Mouse (Mus musculus) hindbrain, embryonic 10.5 days (tissue): ENCODE results near the gene Gm20767. TPM values are rescaled to one million over a fixed set of nuclear protein-coding genes. Genes with fewer than 3 reads are reported as not detected.
"Not testable (repeated sequence)": the region's sequence is repeated elsewhere in the genome, so short reads cannot be mapped to it uniquely, and the experiment has no call there.

ENCODE experiments used
- DNase-seq: peaks from one replicate; pipeline ENCODE4 v3.0.0-alpha.2; 2017; ENCODE audit warnings: low spot score
- H3K27ac ChIP-seq: fragments of 300-500 bp; sonication (generic); 2 replicates; pipeline ENCODE4 v1.5.1; 2016; ENCODE audit warnings: mild to moderate bottlenecking, moderate library complexity
- H3K27me3 ChIP-seq: fragments of 300-500 bp; sonication (generic); 2 replicates; pipeline ENCODE4 v1.6.1; 2016; ENCODE audit warnings: mild to moderate bottlenecking; ENCODE audit not compliant: poor library complexity, insufficient read depth, severe bottlenecking
- H3K36me3 ChIP-seq: fragments of 300-500 bp; sonication (generic); 2 replicates; pipeline ENCODE4 v1.6.1; 2016; ENCODE audit warnings: mild to moderate bottlenecking, moderate library complexity
- H3K4me1 ChIP-seq: fragments of 300-500 bp; sonication (generic); replicated peaks from 2 replicates; pipeline ENCODE4 v1.6.1; 2016; ENCODE audit warnings: mild to moderate bottlenecking
- H3K4me3 ChIP-seq: fragments of 300-500 bp; sonication (generic); 2 replicates; pipeline ENCODE4 v1.5.1; 2016; ENCODE audit warnings: mild to moderate bottlenecking, moderate library complexity
- H3K9me3 ChIP-seq: fragments of 300-500 bp; sonication (generic); 2 replicates; pipeline ENCODE4 v1.6.1; 2016; ENCODE audit warnings: mild to moderate bottlenecking, moderate library complexity
- WGBS: fragments of 180-500 bp; shearing (Covaris S2); methylation state at CpG from one replicate; pipeline ENCODE4 v1.1.7; 2016; 5-methylcytosine and 5-hydroxymethylcytosine counted together
- polyA plus RNA-seq: library from polyadenylated mRNA; unstranded; fragments of >200 nt; fragmentation: Nextera tagmentation; extraction: Ambion mirVana; gene quantifications from 2 replicates; pipeline ENCODE4 v1.2.1, GENCODE M21; 2016

Gene Gm20767
- not detected in 2 replicates for polyA plus RNA-seq

DNA sequence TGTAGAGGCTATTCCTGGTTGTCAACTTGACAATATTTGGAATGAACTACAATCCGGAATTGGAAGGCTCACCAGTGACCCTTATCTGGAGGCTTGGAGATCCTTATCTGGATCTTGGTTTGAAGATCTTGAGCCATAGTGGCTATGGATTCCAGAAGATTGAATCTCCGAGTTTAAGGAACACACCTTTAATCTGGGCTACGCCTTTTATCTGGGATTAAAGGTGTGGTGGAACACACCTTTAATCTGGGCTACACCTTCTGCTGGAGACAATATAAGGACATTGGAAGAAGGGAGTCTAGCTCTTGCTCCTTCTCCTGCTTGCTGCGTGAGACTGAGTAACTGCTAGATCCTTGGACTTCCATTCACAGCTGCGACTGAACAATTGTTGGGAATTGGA is at the start of gene Gm20767:
TSS of gene Gm20767 (plus strand) at position 301 of the 400 bp plus-strand sequence.
- not testable (repeated sequence) for H3K27me3 ChIP-seq

DNA sequence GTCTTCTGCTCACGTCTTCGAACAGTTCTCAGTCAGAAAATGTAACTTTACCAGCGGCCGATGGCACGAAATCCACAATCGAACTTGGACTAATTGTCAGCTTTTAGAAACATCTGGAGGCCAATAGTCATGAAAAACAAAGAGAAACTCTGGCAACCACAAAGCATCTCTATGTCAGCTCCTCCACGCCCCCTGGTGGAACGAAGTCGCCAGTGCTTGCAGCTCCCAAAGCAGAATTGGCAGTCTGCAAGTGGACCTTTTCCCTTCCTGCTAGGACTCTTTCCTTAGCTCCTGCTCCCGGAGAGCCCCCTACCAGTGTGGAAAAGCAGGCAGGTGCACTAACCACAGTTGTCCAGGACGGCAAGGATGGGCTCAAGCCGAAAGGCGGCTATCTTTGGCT is 47.1 kb upstream of the Gm20767 start:
- not testable (repeated sequence) for H3K9me3 ChIP-seq, DNase-seq, H3K36me3 ChIP-seq, H3K4me3 ChIP-seq, H3K4me1 ChIP-seq, H3K27ac ChIP-seq, H3K27me3 ChIP-seq
- WGBS = no CpG with 5 or more reads among the region's 13 CpGs

More for the DNA sequence above, at the start of gene Gm20767:
- not testable (repeated sequence) for H3K4me1 ChIP-seq, H3K27ac ChIP-seq, H3K9me3 ChIP-seq, H3K36me3 ChIP-seq, H3K4me3 ChIP-seq, DNase-seq
- 85% methylated on average over 2 of the region's 5 CpGs for WGBS

DNA sequence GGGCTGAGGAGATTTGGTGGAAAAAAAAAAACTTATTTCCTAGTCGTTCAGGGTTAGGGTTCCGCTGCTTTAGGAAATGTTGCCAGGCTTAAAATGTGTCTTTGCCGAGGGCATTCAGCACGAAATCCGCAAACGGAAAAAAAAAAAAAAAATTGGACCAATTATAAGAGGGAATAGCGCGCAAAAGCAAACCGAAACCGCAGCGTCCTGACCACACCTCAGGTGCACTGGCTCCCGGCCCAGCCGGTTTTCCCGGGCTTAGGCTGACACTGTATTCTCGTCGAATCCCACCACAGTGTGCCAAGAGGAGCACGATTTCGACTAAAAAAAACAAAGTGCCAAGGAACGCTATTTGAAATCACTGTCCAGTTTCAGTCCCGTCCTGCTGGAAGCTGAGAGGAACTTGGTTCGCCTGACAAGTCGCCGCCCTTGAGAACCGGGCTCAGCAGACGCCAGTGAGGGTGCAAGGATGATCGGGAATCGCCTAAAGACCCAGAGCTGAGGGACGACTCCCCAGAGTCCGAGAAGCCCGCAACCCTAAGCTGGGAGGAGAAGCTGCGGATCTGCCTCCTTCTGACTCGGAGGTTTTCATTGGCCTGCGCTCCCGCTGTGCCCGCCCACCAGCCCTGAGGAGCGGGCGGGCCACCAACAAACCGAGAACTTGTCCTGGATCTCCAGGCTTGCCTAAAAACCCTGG is 43.7 kb upstream of the Gm20767 start:
- 0 out of 2 replicates have a peak overlapping the region, but pooled peaks have one; percentile 21 for H3K4me3 ChIP-seq
- H3K9me3 ChIP-seq, H3K4me1 ChIP-seq, H3K36me3 ChIP-seq, H3K27me3 ChIP-seq, H3K27ac ChIP-seq: not testable (repeated sequence)
- under 1% methylated on average over 27 of the region's 38 CpGs for WGBS
- DNase-seq = peak; percentile 15

DNA sequence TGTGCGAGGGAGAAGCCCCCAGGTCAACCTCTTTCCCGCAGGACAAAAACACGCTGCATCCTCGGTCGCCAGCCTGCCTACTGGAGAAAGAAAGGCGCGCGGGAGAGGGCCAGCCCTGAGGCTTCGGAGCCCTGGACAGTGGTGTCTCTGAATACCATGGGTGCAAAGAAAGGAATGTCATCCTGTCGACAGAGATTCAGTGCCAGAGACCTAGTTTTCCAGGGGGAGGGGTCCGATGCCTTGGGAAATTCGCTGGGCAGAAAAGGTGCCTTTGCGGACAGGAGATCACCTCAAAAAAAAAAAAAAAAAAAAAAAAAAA is 43.1 kb upstream of the Gm20767 start:
- H3K9me3 ChIP-seq, H3K27ac ChIP-seq, H3K4me3 ChIP-seq, DNase-seq, H3K4me1 ChIP-seq, H3K36me3 ChIP-seq: not testable (repeated sequence)
- 0% methylated on average over 7 of the region's 13 CpGs for WGBS
- H3K27me3 ChIP-seq = peaks cover 13% of the 10 kb centered on the region

DNA sequence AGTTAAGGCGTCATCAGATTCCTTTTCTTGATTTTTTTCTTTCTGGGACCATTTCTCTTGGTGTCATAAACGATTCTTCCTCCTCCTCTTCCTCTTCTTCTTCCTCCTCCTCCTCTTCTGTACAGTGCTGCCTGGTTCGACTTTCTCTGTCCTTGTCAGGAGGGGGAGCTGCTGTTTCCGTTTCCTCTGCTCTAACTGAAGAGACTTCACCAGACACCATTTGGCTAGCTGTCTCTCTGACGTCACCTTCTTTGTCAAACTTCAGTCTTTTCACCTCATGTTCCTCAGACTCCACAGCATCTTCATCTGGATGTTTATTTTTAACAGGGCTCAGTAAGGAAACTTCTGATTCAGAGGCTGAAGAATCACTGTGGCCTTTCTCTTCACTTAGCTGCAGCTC is 40.7 kb upstream of the Gm20767 start:
- H3K36me3 ChIP-seq = not testable (repeated sequence)
- WGBS = no CpG with 5 or more reads among the region's 5 CpGs

DNA sequence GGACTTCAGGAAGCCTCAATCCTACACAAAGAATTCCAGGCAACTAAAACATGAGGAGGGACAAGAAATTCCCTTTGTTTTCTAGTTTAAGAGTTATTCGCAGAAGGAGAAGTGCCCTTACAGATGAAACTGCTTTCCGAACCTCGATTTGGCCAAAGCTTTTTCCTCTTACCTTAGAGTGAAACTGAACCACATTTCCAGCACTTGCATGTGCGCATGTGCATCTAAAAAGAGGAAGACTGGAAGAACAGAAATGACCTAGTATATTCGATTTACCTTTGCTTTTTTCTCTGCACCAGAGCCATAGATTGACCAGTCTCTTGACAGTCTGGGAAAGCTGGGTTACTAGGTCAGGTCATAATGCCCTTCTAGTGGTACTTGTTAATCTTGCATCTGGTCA is 33.5 kb upstream of the Gm20767 start:
- DNase-seq, H3K36me3 ChIP-seq: not testable (repeated sequence)

More for the DNA sequence above, 40.7 kb upstream of the Gm20767 start:
- H3K9me3 ChIP-seq, H3K4me3 ChIP-seq, DNase-seq, H3K4me1 ChIP-seq, H3K27ac ChIP-seq: not testable (repeated sequence)
- peaks cover 13% of the 10 kb centered on the region for H3K27me3 ChIP-seq

DNA sequence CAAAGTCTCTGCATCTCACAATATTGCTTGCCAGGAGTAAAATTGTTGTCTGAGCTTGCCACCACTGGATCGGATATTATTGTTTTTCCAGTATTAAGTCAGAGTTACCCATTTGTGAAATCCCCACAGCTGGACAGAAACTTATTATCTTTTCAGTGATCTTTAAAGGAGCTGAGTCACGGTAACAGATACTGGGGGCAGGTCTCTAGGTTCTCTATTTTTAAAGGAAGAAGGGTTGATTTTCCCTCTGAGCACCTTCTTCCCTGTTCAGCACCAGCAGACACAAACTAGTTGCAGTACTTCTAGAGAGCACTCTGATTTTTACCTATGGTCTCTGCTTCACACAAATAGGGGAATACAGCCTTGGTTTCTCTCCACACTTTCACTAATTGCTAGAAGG is 33.0 kb upstream of the Gm20767 start:
- H3K27me3 ChIP-seq, H3K4me3 ChIP-seq, DNase-seq, H3K27ac ChIP-seq, H3K36me3 ChIP-seq, H3K4me1 ChIP-seq, H3K9me3 ChIP-seq: not testable (repeated sequence)
- WGBS = 73% methylated on average over 2 of the region's 2 CpGs

More for the DNA sequence above, 33.5 kb upstream of the Gm20767 start:
- no CpG with 5 or more reads among the region's 5 CpGs for WGBS
- H3K4me3 ChIP-seq, H3K27me3 ChIP-seq, H3K9me3 ChIP-seq, H3K27ac ChIP-seq, H3K4me1 ChIP-seq: not testable (repeated sequence)

DNA sequence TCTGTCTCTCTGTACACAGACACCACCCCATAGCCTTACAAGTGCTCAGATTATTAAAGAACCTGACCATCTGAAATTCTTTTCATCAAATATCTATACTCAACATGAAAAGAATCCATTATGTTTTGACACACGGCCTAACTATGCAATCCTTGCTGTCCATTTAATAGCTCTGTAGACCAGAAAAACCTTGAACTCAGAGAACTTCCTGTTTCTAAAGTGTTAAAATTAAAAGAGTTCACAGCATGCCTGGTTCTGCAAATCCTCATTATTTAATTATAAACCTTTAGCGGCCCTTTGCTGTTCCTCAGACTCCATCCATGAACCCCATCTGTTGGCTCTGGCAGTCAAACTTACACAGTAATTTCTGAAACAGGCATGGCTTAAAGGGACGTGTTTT is 2.3 kb downstream of the Gm20767 start:
- H3K4me1 ChIP-seq, DNase-seq, H3K4me3 ChIP-seq, H3K27me3 ChIP-seq, H3K9me3 ChIP-seq, H3K27ac ChIP-seq, H3K36me3 ChIP-seq: not testable (repeated sequence)
- WGBS = 94% methylated on average over 2 of the region's 3 CpGs

DNA sequence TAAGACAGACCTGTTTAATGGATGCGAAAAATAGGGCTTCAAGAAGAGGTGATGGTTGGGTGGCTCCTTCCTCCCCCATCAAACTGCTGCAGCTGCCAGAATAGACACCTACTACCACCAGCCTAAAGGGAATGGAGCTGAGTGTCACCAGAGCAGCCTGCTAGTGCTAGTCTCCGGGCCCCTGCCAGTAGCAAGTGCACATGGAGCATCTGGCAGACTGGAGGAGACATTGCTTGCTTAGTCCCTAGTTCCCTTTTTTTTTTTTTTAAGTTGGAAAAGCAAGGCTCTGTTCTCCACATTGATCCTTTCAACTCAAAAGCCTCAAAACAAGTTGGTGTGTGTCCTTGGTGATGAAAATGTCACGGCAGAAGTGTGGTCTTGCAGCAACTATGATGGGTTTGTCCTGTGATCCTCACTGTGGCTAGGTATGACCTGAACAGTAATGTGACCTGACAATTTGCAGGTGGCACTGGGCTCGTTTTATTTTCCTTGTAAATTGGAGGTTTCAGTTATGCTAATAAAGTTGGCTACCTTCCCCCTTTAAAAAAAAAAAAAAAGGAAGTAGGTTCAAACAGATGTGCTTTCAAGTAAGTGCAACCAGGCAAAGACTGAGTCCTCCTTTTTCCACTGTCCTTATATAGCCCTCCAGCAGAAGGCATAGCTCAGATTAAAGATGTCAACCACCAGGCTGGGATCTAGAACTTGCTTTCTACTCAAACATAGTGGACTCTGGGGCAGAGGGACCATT is 9.8 kb downstream of the Gm20767 start:
- H3K27ac ChIP-seq, H3K36me3 ChIP-seq, H3K9me3 ChIP-seq, H3K27me3 ChIP-seq, DNase-seq, H3K4me1 ChIP-seq, H3K4me3 ChIP-seq: not testable (repeated sequence)
- 68% methylated on average over 3 of the region's 4 CpGs for WGBS

DNA sequence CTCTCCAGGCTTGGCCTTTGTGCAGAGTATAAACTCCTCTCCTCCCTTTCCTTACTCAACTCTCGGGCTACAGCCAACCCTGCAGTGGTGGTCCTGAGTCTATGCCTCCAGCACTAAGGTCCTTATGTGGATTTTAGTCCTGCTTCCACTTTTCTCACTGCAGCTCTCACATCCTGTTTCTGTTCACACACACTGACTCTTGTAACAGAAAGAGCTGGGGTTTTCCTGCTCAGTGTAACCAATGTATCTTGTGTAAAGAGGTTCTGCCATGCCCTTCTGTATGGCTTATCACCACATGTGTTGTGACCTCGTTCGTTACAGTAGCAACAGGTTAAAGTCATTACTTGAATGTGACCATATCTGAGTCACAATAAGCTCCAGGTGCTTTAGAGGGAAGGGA is 10.5 kb downstream of the Gm20767 start:
- H3K4me1 ChIP-seq, H3K36me3 ChIP-seq, H3K27ac ChIP-seq, H3K9me3 ChIP-seq, DNase-seq, H3K27me3 ChIP-seq, H3K4me3 ChIP-seq: not testable (repeated sequence)
- 81% methylated on average over 3 of the region's 3 CpGs for WGBS

DNA sequence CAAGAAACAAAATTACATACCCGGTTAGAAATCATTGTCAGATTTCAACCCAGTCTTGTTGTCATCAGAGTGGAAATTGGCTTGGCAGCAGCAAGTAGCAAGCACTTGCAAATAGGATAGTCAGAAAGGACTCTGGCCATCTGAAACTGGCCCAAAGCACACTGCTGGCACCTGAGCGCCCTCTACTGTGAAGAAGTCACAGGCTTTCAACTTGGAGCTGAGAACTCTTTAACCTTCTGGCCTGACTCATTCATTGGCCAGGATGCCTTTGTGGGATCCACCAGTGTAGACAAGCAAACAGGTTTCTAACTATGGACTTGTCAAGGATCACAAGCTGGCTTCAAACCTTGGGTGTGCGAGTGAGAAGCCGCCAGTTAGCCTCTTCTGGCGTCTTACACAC is 28.3 kb downstream of the Gm20767 start:
- H3K36me3 ChIP-seq, DNase-seq, H3K4me3 ChIP-seq, H3K4me1 ChIP-seq, H3K9me3 ChIP-seq, H3K27me3 ChIP-seq, H3K27ac ChIP-seq: not testable (repeated sequence)
- WGBS = 52% methylated on average over 5 of the region's 5 CpGs

DNA sequence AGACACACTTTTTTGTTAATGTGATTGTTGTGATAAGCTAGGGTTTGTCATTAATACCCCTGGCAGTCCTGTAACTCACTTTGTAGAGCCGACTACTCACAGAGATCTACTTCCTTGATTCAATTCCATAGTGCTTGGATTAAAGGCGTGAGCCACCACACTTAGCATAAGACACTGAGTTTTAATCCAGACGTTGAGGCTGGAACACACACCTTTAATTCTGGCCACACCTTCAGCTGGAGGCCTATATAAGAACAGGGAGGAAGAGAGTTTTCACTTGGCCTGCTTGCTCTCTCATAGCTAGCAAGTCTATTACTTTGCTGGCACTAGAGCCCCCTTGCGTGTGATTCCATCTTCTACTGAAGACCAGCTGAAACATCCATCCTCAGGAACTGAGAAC is 32.1 kb downstream of the Gm20767 start, which contains the start of gene Gm21818:
TSS of gene Gm21818 (plus strand) at position 301 of the 400 bp plus-strand sequence.
- not testable (repeated sequence) for H3K4me1 ChIP-seq, H3K27ac ChIP-seq, H3K9me3 ChIP-seq, H3K27me3 ChIP-seq, DNase-seq, H3K36me3 ChIP-seq, H3K4me3 ChIP-seq
- 82% methylated on average over 4 of the region's 4 CpGs for WGBS

DNA sequence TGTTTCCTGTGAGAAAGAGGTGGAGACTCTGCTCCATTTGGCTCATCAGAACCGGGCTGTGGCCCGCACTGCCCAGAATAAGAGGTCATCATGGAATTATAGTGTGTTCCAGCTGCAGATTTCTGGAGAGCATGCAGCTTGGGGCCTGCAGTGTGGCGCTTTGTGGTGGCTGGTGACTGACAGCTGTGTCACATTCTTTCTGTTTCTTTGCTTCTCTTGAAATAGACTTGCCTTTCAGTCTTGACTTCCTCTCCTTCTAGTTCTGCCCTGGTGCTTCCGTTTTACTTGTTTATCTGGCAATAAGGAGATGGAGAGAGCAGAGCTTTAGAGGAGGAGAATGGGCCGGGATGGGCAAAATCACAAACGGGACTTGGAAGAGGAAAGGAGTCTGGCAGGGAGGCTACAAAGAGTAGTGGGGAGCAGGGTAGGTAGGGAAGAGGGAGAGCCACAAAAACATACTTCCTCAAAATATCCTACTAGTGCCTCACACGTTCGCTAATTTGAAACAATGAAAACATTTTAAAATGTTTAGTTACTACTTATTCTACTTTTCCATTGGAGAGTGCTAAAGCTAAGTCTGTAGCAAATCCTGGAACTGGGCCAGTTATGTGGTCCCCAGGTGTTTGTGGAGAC is 56.3 kb downstream of the Gm20767 start:
- H3K9me3 ChIP-seq, H3K4me1 ChIP-seq, DNase-seq, H3K27me3 ChIP-seq, H3K27ac ChIP-seq, H3K36me3 ChIP-seq, H3K4me3 ChIP-seq: not testable (repeated sequence)
- WGBS = 84% methylated on average over 7 of the region's 8 CpGs
